Mouse (Mus musculus) cerebellum, adult 11-12 months (tissue): ENCODE results near the gene Vmn1r126.
"Not testable (repeated sequence)": the region's sequence is repeated elsewhere in the genome, so short reads cannot be mapped to it uniquely, and the experiment has no call there.

ENCODE experiments used
- DNase-seq: peaks from one replicate; pipeline ENCODE4 v3.0.0; 2022

The Vmn1r126 gene

DNA sequence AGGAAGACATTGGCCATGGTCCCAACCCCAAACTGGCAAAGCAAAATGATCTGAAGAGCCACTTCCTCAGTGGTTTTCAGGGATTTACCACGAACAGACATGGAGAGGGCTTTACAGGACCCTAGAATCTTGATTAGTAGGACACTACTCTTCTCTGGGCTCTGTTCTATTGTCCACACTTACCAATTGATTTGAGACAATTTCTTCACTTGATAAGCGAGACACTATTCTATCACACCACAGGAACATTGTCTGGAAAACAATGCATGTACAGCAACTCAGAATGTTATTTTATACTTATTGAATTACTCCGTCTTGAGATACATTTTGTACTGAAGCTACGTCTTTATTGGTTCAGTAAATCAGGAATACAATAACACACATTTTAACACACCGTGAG lies at the start of gene Vmn1r126:
TSS of gene Vmn1r126 (minus strand) at position 101 of the 400 bp plus-strand sequence.
- DNase-seq = not testable (repeated sequence)

DNA sequence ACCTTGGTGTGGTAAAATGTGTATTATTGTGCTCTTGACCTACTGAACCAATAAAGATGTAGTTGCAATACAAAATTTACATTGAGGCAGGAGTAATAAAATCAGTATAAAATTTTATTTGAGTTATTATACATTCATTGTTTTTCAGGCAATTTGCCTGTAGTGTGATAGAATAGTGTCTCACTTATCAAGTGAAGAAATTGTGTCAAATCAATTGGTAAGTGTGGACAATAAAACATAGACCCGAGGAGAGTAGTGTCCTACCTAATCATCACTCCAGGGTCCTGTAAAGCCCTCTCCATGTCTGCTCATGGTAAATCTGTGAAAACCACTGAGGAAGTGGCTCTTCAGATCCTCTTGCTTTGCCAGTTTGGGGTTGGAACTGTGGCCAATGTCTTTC lies 47.8 kb upstream of the Vmn1r126 start, which contains the start of gene Vmn1r128:
TSS of gene Vmn1r128 (plus strand) at position 301 of the 400 bp plus-strand sequence.
- DNase-seq = not testable (repeated sequence)

DNA sequence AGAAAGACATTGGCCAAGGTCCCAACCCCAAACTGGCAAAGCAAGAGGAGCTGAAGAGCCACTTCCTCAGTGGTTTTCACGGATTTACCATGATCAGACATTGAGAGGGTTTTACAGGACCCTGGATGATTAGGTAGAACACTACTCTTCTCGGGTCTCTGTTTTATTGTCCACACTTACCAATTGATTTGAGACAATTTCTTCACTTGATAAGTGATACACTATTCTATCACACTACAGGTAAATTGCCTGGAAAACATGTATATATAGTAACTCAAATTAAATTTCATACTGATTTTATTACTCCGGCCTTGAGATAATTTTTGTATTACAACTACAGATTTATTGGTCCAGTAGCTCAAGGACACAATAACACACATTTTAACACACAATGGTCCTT lies 18.5 kb upstream of the Vmn1r126 start, which contains the start of gene Vmn1r127:
TSS of gene Vmn1r127 (minus strand) at position 101 of the 400 bp plus-strand sequence.
- not testable (repeated sequence) for DNase-seq

DNA sequence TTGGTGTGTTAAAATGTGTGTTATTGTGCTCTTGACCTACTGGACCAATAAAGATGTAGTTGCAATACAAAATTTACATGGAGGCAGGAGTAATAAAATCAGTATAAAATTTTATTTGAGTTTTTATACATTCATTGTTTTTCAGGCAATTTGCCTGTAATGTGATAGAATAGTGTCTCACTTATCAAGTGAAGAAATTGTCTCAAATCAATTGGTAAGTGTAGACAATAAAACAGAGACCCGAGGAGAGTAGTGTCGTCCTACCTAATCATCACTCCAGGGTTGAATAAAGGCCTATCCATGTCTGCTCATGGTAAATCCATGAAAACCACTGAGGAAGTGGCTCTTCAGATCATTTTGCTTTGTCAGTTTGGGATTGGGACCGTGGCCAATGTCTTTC lies 29.4 kb downstream of the Vmn1r126 start, which contains the start of gene Vmn1r125:
TSS of gene Vmn1r125 (plus strand) at position 301 of the 400 bp plus-strand sequence.
- DNase-seq = not testable (repeated sequence)

DNA sequence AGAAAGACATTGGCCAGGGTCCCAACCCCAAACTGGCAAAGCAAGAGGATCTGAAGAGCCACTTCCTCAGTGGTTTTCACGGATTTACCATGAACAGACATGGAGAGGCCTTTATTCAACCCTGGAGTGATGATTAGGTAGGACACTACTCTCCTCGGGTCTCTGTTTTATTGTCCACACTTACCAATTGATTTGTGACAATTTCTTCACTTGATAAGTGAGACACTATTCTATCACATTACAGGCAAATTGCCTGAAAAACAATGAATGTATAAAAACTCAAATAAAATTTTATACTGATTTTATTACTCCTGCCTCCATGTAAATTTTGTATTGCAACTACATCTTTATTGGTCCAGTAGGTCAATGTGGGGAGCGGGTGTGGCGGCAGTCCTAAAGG lies 40.8 kb downstream of the Vmn1r126 start, which contains the start of gene Vmn1r124:
TSS of gene Vmn1r124 (minus strand) at position 101 of the 400 bp plus-strand sequence.
- DNase-seq = not testable (repeated sequence)
